Mouse (Mus musculus) heart, embryonic 15.5 days (tissue): ENCODE data around the gene Rffl. TPM values are rescaled to one million over a fixed set of nuclear protein-coding genes. Genes with fewer than 3 reads are reported as not detected.

Experiments
- ATAC-seq: fragments of 200-750 bp; cut with Nextera tagmentation; replicated peaks from 2 replicates; pipeline ENCODE4 v1.8.0; 2017; ENCODE audit warnings: low read depth, moderate TSS enrichment; ENCODE audit not compliant: insufficient number of reproducible peaks, insufficient read depth, low FRiP score
- H3K27ac ChIP-seq: fragments of 300-500 bp; sonication (generic); 2 replicates; pipeline ENCODE4 v1.5.1; 2015; ENCODE audit warnings: mild to moderate bottlenecking, inconsistent platforms
- H3K27me3 ChIP-seq: fragments of 300-500 bp; sonication (generic); 2 replicates; pipeline ENCODE4 v1.6.1; 2015; ENCODE audit warnings: inconsistent platforms
- H3K36me3 ChIP-seq: fragments of 300-500 bp; sonication (generic); 2 replicates; pipeline ENCODE4 v1.6.1; 2015; ENCODE audit warnings: mild to moderate bottlenecking, inconsistent platforms
- H3K4me1 ChIP-seq: fragments of 300-500 bp; sonication (generic); replicated peaks from 2 replicates; pipeline ENCODE4 v1.6.1; 2015; ENCODE audit warnings: inconsistent platforms
- H3K4me2 ChIP-seq: fragments of 300-500 bp; sonication (generic); 2 replicates; pipeline ENCODE4 v1.6.1; 2015; ENCODE audit warnings: inconsistent platforms, mild to moderate bottlenecking, moderate library complexity
- H3K4me3 ChIP-seq: fragments of 300-500 bp; sonication (generic); 2 replicates; pipeline ENCODE4 v1.5.1; 2015; ENCODE audit warnings: mild to moderate bottlenecking, inconsistent platforms
- H3K9ac ChIP-seq: fragments of 300-500 bp; sonication (generic); 2 replicates; pipeline ENCODE4 v1.6.1; 2015; ENCODE audit warnings: mild to moderate bottlenecking, inconsistent platforms
- H3K9me3 ChIP-seq: fragments of 300-500 bp; sonication (generic); replicated peaks from 2 replicates; pipeline ENCODE4 v1.6.1; 2016; ENCODE audit warnings: inconsistent platforms
- WGBS: fragments of 180-500 bp; shearing (Covaris S2); methylation state at CpG from one replicate; pipeline ENCODE4 v1.1.7; 2015; ENCODE audit warnings: mixed read lengths; 5-methylcytosine and 5-hydroxymethylcytosine counted together
- polyA plus RNA-seq: library from polyadenylated mRNA; unstranded; fragments of >200 nt; fragmentation: Nextera tagmentation; extraction: Ambion mirVana; gene quantifications from 2 replicates; pipeline ENCODE4 v1.2.1, GENCODE M21; 2015

Rffl gene
- polyA plus RNA-seq, 1 experiment from 2014 or later: 3.8 TPM

- H3K4me3 ChIP-seq: peak within 1 kb of the TSS; percentile 99
- H3K4me1 ChIP-seq: peaks cover 19% of the 10 kb centered on the region
- no peaks in the 10 kb centered on the region for H3K9me3 ChIP-seq
- peak; percentile 98 for ATAC-seq
- H3K9ac ChIP-seq: peak within 1 kb of the TSS; percentile 88
- peak within 1 kb of the TSS; percentile 73 for H3K4me2 ChIP-seq
- no peaks in the 10 kb centered on the region for H3K36me3 ChIP-seq
- WGBS: under 1% methylated on average over 44 of the region's 44 CpGs
- peaks cover 6% of the 10 kb centered on the region; the same call in 1 of the 2 replicates for H3K27me3 ChIP-seq
- peak within 1 kb of the TSS; percentile 96 for H3K27ac ChIP-seq
Measured at GRCm38 (mm10) chr11:82763742-82764437, 107.1 kb downstream of the Rffl start, which contains the start of the genes Cct6b and Zfp830. Cct6b (minus strand) TSS chr11:82764321. Zfp830 (plus strand) TSS chr11:82764345.

GRCm38 (mm10) chr11:82763261-82763660 lies 107.7 kb downstream of the Rffl start:
- Histone ChIP-seq H3K36me3 (no peaks in the 10 kb centered on the region), H3K9ac (peak overlapping the region; percentile 88), H3K4me3 (peak overlapping the region; percentile 99), H3K27ac (peak overlapping the region; percentile 96), H3K9me3 (no peaks in the 10 kb centered on the region), H3K4me2 (peak overlapping the region; percentile 73), H3K27me3 (peaks cover 6% of the 10 kb centered on the region; the same call in 1 of the 2 replicates), H3K4me1 (peaks cover 19% of the 10 kb centered on the region)
- ATAC-seq: no peak
- WGBS: 11% methylated on average over 4 of the region's 4 CpGs

- H3K27ac ChIP-seq: no peak overlapping the region
- H3K27me3 ChIP-seq: peaks cover 6% of the 10 kb centered on the region; the same call in 1 of the 2 replicates
- H3K9ac ChIP-seq: no peak overlapping the region
- H3K36me3 ChIP-seq: no peaks in the 10 kb centered on the region
- H3K4me3 ChIP-seq: no peak overlapping the region
- H3K4me2 ChIP-seq: no peak overlapping the region
- no peak for ATAC-seq
- H3K9me3 ChIP-seq: no peaks in the 10 kb centered on the region
- peaks cover 19% of the 10 kb centered on the region for H3K4me1 ChIP-seq
- WGBS: 82% methylated on average over 6 of the region's 6 CpGs
Measured at GRCm38 (mm10) chr11:82762286-82762829, 108.7 kb downstream of the Rffl start.

- no peaks in the 10 kb centered on the region for H3K36me3 ChIP-seq
- no peak overlapping the region for H3K27ac ChIP-seq
- 74% methylated on average over 1 of the region's 1 CpGs for WGBS
- ATAC-seq: no peak
- no peaks in the 10 kb centered on the region for H3K4me1 ChIP-seq
- H3K4me2 ChIP-seq: no peak overlapping the region
- H3K9me3 ChIP-seq: no peaks in the 10 kb centered on the region
- peaks cover 5% of the 10 kb centered on the region; the same call in 1 of the 2 replicates for H3K27me3 ChIP-seq
- H3K9ac ChIP-seq: no peak overlapping the region
- no peak overlapping the region for H3K4me3 ChIP-seq
Measured at GRCm38 (mm10) chr11:82755919-82756318, 115.1 kb downstream of the Rffl start.

Other genes starting within 250 kb of the Rffl start
- 0.21 and 0.28 TPM in 2 replicates for gene Cct6b, start 106.9 kb downstream of the Rffl start, polyA plus RNA-seq
- gene Zfp830, start 106.9 kb downstream of the Rffl start, polyA plus RNA-seq: 27.5 TPM in 2 replicates
- 14.6 and 19.4 TPM in 2 replicates for gene Lig3, start 90.1 kb downstream of the Rffl start, polyA plus RNA-seq
- gene Rad51d, start 19.4 kb upstream of the Rffl start, polyA plus RNA-seq: 11.9 and 14.1 TPM in 2 replicates
- gene Fndc8, start 20.9 kb upstream of the Rffl start, polyA plus RNA-seq: 0.08 and 0.14 TPM in 2 replicates
- 17.7 and 25.9 TPM in 2 replicates for gene Nle1, start 37.2 kb upstream of the Rffl start, polyA plus RNA-seq
- 169 and 170 TPM in 2 replicates for gene Unc45b, start 39.3 kb upstream of the Rffl start, polyA plus RNA-seq
- gene Slfn5, start 80.1 kb upstream of the Rffl start, polyA plus RNA-seq: 6.6 and 6.7 TPM in 2 replicates
- 10.7 and 15.5 TPM in 2 replicates for gene Slfn9, start 120.6 kb upstream of the Rffl start, polyA plus RNA-seq
- 0.59 and 1.4 TPM in 2 replicates for gene Slfn8, start 149.6 kb upstream of the Rffl start, polyA plus RNA-seq
- gene Slfn2, start 193.9 kb upstream of the Rffl start, polyA plus RNA-seq: 4.4 and 6.9 TPM in 2 replicates
- gene Slfn1, start 245.6 kb upstream of the Rffl start, polyA plus RNA-seq: 0.34 and 0.55 TPM in 2 replicates